Mouse (Mus musculus) CH12.LX (cell line): ENCODE results near the gene Rpn1. TPM values are rescaled to one million over a fixed set of nuclear protein-coding genes. Genes with fewer than 3 reads are reported as not detected.

ENCODE experiments used
- DNase-seq: peaks from one replicate; pipeline ENCODE4 v3.0.0-alpha.2; 2013; ENCODE audit errors: extremely low read depth
- H3K27ac ChIP-seq: 2 replicates; pipeline ENCODE4 v1.5.1; 2012; ENCODE audit warnings: low read depth, mild to moderate bottlenecking, control low read depth, moderate library complexity; ENCODE audit not compliant: insufficient read depth
- H3K27me3 ChIP-seq: replicated peaks from 2 replicates; pipeline ENCODE3; 2012; ENCODE audit warnings: inconsistent platforms
- H3K36me3 ChIP-seq, 2 experiments: replicated peaks in 1 of 2; 2 replicates each; pipeline versions ENCODE3 to v1.6.1; 2012; ENCODE audit warnings: inconsistent platforms in 1 of 2, low read length in 1 of 2, mild to moderate bottlenecking in 1 of 2, mixed read lengths in 1 of 2, moderate library complexity in 1 of 2; ENCODE audit not compliant: control insufficient read depth in 1 of 2, insufficient read depth in 1 of 2
- H3K4me1 ChIP-seq, 2 experiments: 2 replicates each; pipeline ENCODE4 v1.6.1; 2012; ENCODE audit warnings: inconsistent platforms in 1 of 2, moderate library complexity in 1 of 2; ENCODE audit not compliant: insufficient read depth in 2 of 2, control insufficient read depth in 1 of 2
- H3K4me2 ChIP-seq: 2 replicates; pipeline ENCODE4 v1.6.1; 2012; ENCODE audit warnings: low read depth, mild to moderate bottlenecking, control low read depth; ENCODE audit not compliant: poor library complexity, insufficient read depth, severe bottlenecking
- H3K4me3 ChIP-seq, 3 experiments: fragments of 150-350 bp in 1 of 3; sonication (generic) in 1 of 3; replicated peaks in 1 of 3; 2 replicates each; pipeline versions ENCODE3 to v1.5.1; 2011 to 2012; ENCODE audit warnings: low read depth in 2 of 3, low read length in 2 of 3, mild to moderate bottlenecking in 2 of 3, moderate library complexity in 2 of 3, control low read depth in 1 of 3, improper control_type of control experiment in 1 of 3, inconsistent platforms in 1 of 3, mixed read lengths in 1 of 3; ENCODE audit not compliant: poor library complexity in 1 of 3
- H3K79me2 ChIP-seq: replicated peaks from 2 replicates; pipeline ENCODE4 v1.6.1; 2012; ENCODE audit warnings: mild to moderate bottlenecking, moderate library complexity; ENCODE audit not compliant: control insufficient read depth, poor library complexity, insufficient read depth, severe bottlenecking; ENCODE audit errors: extremely low read depth
- H3K9ac ChIP-seq: 2 replicates; pipeline ENCODE4 v1.6.1; 2012; ENCODE audit warnings: low read depth, mild to moderate bottlenecking, control low read depth, moderate library complexity; ENCODE audit not compliant: insufficient read depth
- H3K9me3 ChIP-seq: replicated peaks from 2 replicates; pipeline ENCODE3; 2012; ENCODE audit warnings: low read length, inconsistent platforms, mixed read lengths
- BHLHE40 ChIP-seq: IDR thresholded peaks from 2 replicates; pipeline ENCODE4 v1.6.1; 2011; ENCODE audit warnings: mild to moderate bottlenecking, low read depth, low read length, improper control_type of control experiment
- CHD1 ChIP-seq: IDR thresholded peaks from 2 replicates; pipeline ENCODE4 v1.6.1; 2012; ENCODE audit warnings: low read depth, low read length, improper control_type of control experiment, inconsistent platforms
- CHD2 ChIP-seq: IDR thresholded peaks from 2 replicates; pipeline ENCODE4 v1.6.1; 2011; ENCODE audit warnings: low read length, improper control_type of control experiment
- CTCF ChIP-seq, 2 experiments: IDR thresholded peaks in 1 of 2; conservative IDR thresholded peaks in 1 of 2; 2 replicates each; pipeline ENCODE4 v1.5.1; 2011 to 2012; ENCODE audit warnings: low read depth in 2 of 2, low read length in 2 of 2, improper control_type of control experiment in 1 of 2, inconsistent platforms in 1 of 2, mild to moderate bottlenecking in 1 of 2, moderate library complexity in 1 of 2
- ETS1 ChIP-seq: conservative IDR thresholded peaks from 2 replicates; pipeline ENCODE4 v1.6.1; 2012; ENCODE audit warnings: low read depth, mild to moderate bottlenecking, inconsistent platforms, low read length, improper control_type of control experiment, moderate library complexity
- GABPA ChIP-seq: IDR thresholded peaks from 2 replicates; pipeline ENCODE4 v1.6.1; 2012; ENCODE audit warnings: low read depth, low read length, improper control_type of control experiment, inconsistent platforms; ENCODE audit not compliant: insufficient replicate concordance
- IRF4 ChIP-seq: IDR thresholded peaks from 2 replicates; pipeline ENCODE4 v1.6.1; 2014; ENCODE audit warnings: low read depth, mild to moderate bottlenecking, inconsistent platforms, low read length, improper control_type of control experiment
- JUN ChIP-seq: IDR thresholded peaks from 2 replicates; pipeline ENCODE4 v1.6.1; 2011; ENCODE audit warnings: low read depth, mild to moderate bottlenecking, low read length, improper control_type of control experiment, moderate library complexity; ENCODE audit not compliant: insufficient read depth
- JUND ChIP-seq: conservative IDR thresholded peaks from 2 replicates; pipeline ENCODE4 v1.6.1; 2011; ENCODE audit warnings: low read depth, low read length, improper control_type of control experiment
- MAFK ChIP-seq: IDR thresholded peaks from 2 replicates; pipeline ENCODE4 v1.6.1; 2011; ENCODE audit warnings: low read length, improper control_type of control experiment; ENCODE audit not compliant: insufficient replicate concordance
- MAX ChIP-seq: IDR thresholded peaks from 2 replicates; pipeline ENCODE4 v1.6.1; 2011; ENCODE audit warnings: low read length, improper control_type of control experiment
- MAZ ChIP-seq: IDR thresholded peaks from 2 replicates; pipeline ENCODE4 v1.6.1; 2012; ENCODE audit warnings: low read depth, mild to moderate bottlenecking, inconsistent platforms, low read length, improper control_type of control experiment, moderate library complexity
- MEF2A ChIP-seq: IDR thresholded peaks from 2 replicates; pipeline ENCODE4 v1.6.1; 2014; ENCODE audit warnings: low read depth, mild to moderate bottlenecking, inconsistent platforms, low read length, improper control_type of control experiment, borderline replicate concordance
- MYC ChIP-seq: IDR thresholded peaks from 2 replicates; pipeline ENCODE4 v1.6.1; 2011; ENCODE audit warnings: low read depth, mild to moderate bottlenecking, improper control_type of control experiment, low read length
- NELFE ChIP-seq: IDR thresholded peaks from 2 replicates; pipeline ENCODE4 v1.6.1; 2011; ENCODE audit warnings: low read depth, low read length, improper control_type of control experiment
- NRF1 ChIP-seq: IDR thresholded peaks from 2 replicates; pipeline ENCODE4 v1.6.1; 2014; ENCODE audit warnings: low read depth, mild to moderate bottlenecking, inconsistent platforms, low read length, improper control_type of control experiment, moderate library complexity
- POLR2AphosphoS2 ChIP-seq: IDR thresholded peaks from 2 replicates; pipeline ENCODE4 v1.6.1; 2011; ENCODE audit warnings: low read depth, low read length, improper control_type of control experiment
- RAD21 ChIP-seq: IDR thresholded peaks from 2 replicates; pipeline ENCODE4 v1.6.1; 2011; ENCODE audit warnings: low read depth, mild to moderate bottlenecking, low read length, improper control_type of control experiment, moderate library complexity
- RCOR1 ChIP-seq: conservative IDR thresholded peaks from 2 replicates; pipeline ENCODE4 v1.6.1; 2012; ENCODE audit warnings: low read depth, mild to moderate bottlenecking, inconsistent platforms, low read length, improper control_type of control experiment
- SMC3 ChIP-seq: IDR thresholded peaks from 2 replicates; pipeline ENCODE4 v1.6.1; 2011; ENCODE audit warnings: low read depth, low read length, improper control_type of control experiment
- USF1 ChIP-seq: IDR thresholded peaks from 2 replicates; pipeline ENCODE4 v1.6.1; 2014; ENCODE audit warnings: low read depth, mild to moderate bottlenecking, inconsistent platforms, low read length, improper control_type of control experiment
- ZC3H11A ChIP-seq: IDR thresholded peaks from 2 replicates; pipeline ENCODE4 v1.6.1; 2012; ENCODE audit warnings: low read depth, mild to moderate bottlenecking, inconsistent platforms, low read length, improper control_type of control experiment
- ZKSCAN1 ChIP-seq: IDR thresholded peaks from 2 replicates; pipeline ENCODE4 v1.6.1; 2012; ENCODE audit warnings: low read depth, inconsistent platforms, low read length, improper control_type of control experiment, borderline replicate concordance
- ZNF384 ChIP-seq: IDR thresholded peaks from 2 replicates; pipeline ENCODE4 v1.6.1; 2012; ENCODE audit warnings: low read depth, low read length, improper control_type of control experiment, inconsistent platforms
- dilution Hi-C: fragments of 300-500 bp; cut with MboI; formaldehyde crosslinking; loops from 2 replicates; pipeline ENCODE4 v1.14.3; 2020; ENCODE audit warnings: low sequenced_read_pairs; ENCODE audit not compliant: extremely low pct_unique_long_range_greater_than_20kb, extremely low pct_ligation_motif_present
- in situ Hi-C: fragments of 300-500 bp; cut with MboI; formaldehyde crosslinking; loops from 3 replicates; pipeline ENCODE4 v1.14.3; 2019; ENCODE audit warnings: low sequenced_read_pairs, low pct_ligation_motif_present, low pct_unique_long_range_greater_than_20kb, mixed read lengths
- polyA plus RNA-seq: library from polyadenylated mRNA; unstranded; fragments of >175 nt; gene quantifications from 2 replicates; pipeline ENCODE4 v1.2.1, GENCODE M21; 2012; ENCODE audit warnings: low read depth; ENCODE audit not compliant: insufficient read length
- total RNA-seq, 2 experiments: library from RNA; depleted of rRNA; stranded (reverse); fragments of 300-350 nt in 1 of 2; fragments of >200 nt in 1 of 2; gene quantifications; 2 replicates each; pipeline ENCODE4 v1.2.3; 2012 to 2014

Rpn1 gene
- total and polyA plus RNA-seq, 3 experiments, result 260 to 366 (median 339) TPM

- no peak overlapping the region for H3K4me2 ChIP-seq
- no peaks in the 10 kb centered on the region for H3K4me1 ChIP-seq
- DNase-seq, result no peak
- H3K79me2 ChIP-seq, result no peaks in the 10 kb centered on the region
- peaks cover 23% of the 10 kb centered on the region for H3K27me3 ChIP-seq
- dilution Hi-C loops, result no loop called here
- no peaks in the 10 kb centered on the region for H3K36me3 ChIP-seq
- H3K9ac ChIP-seq, result no peak overlapping the region
- H3K9me3 ChIP-seq, result no peaks in the 10 kb centered on the region
- in situ Hi-C loops, result no loop called here
- no peak for TF ChIP-seq ETS1
- TF ChIP-seq RCOR1, result no peak
- TF ChIP-seq MAZ, result no peak
- no peak for TF ChIP-seq MAX
- TF ChIP-seq RAD21, result no peak
- no peak for TF ChIP-seq CHD1
- TF ChIP-seq JUND, result no peak
- no peak for TF ChIP-seq BHLHE40
- TF ChIP-seq MEF2A, result no peak
- no peak for TF ChIP-seq CHD2
- no peak overlapping the region for H3K27ac ChIP-seq
- no peak overlapping the region for H3K4me3 ChIP-seq
Measured at GRCm38 (mm10) chr6:88136201-88136631, 51.9 kb downstream of the Rpn1 start.

GRCm38 (mm10) chr6:88138485-88138884, 54.2 kb downstream of the Rpn1 start:
- Histone ChIP-seq H3K27ac (no peak overlapping the region), H3K27me3 (peaks cover 15% of the 10 kb centered on the region), H3K4me1 (no peaks in the 10 kb centered on the region), H3K79me2 (no peaks in the 10 kb centered on the region), H3K9me3 (peaks cover 5% of the 10 kb centered on the region), H3K4me3 (no peak overlapping the region), H3K36me3 (no peaks in the 10 kb centered on the region), H3K9ac (no peak overlapping the region), H3K4me2 (no peak overlapping the region)
- dilution Hi-C loops (no loop called here), in situ Hi-C loops (no loop called here)
- TF ChIP-seq MYC (no peak), RCOR1 (no peak), CTCF (conservative IDR thresholded peaks at IDR 0.05 in 1 of 2, IDR thresholded peaks at IDR 0.05 in 1 of 2; ENCODE audit: low read depth in 2 of 2, low read length in 2 of 2) (no peak), NELFE (no peak), ETS1 (no peak), MAFK (no peak), ZC3H11A (no peak), JUN (no peak), USF1 (no peak), GABPA (no peak), ZNF384 (no peak), NRF1 (no peak), IRF4 (no peak), SMC3 (no peak), POLR2AphosphoS2 (no peak), ZKSCAN1 (no peak)
- DNase-seq, result no peak
